In the genomic region with DNA sequence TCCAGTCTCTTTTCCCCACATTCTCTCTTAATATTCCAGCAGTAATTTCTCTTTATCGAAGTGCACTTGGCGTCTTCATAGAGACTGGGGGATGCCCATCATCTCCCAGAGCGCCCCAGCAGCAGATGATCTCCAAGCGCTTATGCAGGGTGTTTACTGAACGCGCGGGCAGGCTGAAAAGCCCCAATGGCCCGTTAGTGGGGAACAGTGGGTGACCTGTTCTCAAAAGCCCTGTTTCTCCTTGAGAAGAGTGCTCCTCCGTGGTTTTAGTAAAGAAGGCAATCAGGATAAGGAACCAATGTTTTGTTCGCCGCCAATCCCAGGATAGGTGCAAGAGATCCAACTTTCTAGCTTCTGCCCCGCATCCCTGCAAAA, we compare ENCODE assay signal across 8 mouse cellular contexts. TPM values are rescaled to one million over a fixed set of nuclear protein-coding genes. Genes with fewer than 3 reads are reported as not detected.
DNase-seq lines count a peak whose midpoint lies in the region; ATAC-seq and TF ChIP-seq lines count a peak whose summit lies in the region.

No protein-coding gene starts in this region.

- H3K4me2 ChIP-seq in kidney, postnatal 0 days (ENCODE audit: low read length), result peak overlapping the region; percentile 98
- peak overlapping the region; percentile 88 for H3K4me2 ChIP-seq in embryonic facial prominence, embryonic 13.5 days
- peak overlapping the region; percentile 89 for H3K4me2 ChIP-seq in hindbrain, embryonic 15.5 days
- H3K4me2 ChIP-seq in neural tube, embryonic 12.5 days (replicated peaks), result peak overlapping the region; percentile 89

- no peaks in the 10 kb centered on the region for H3K36me3 ChIP-seq in kidney, postnatal 0 days (ENCODE audit: insufficient read depth, low read length)
- H3K36me3 ChIP-seq in embryonic facial prominence, embryonic 13.5 days, result no peaks in the 10 kb centered on the region
- no peaks in the 10 kb centered on the region for H3K36me3 ChIP-seq in hindbrain, embryonic 15.5 days
- no peaks in the 10 kb centered on the region for H3K36me3 ChIP-seq in neural tube, embryonic 12.5 days

- H3K4me3 ChIP-seq in kidney, postnatal 0 days (replicated peaks; ENCODE audit: low read depth, low read length), result peak overlapping the region; percentile 55
- peak overlapping the region; percentile 70 for H3K4me3 ChIP-seq in embryonic facial prominence, embryonic 13.5 days
- H3K4me3 ChIP-seq in hindbrain, embryonic 15.5 days, result peak overlapping the region; percentile 78
- peak overlapping the region; percentile 66 for H3K4me3 ChIP-seq in neural tube, embryonic 12.5 days

- no peak overlapping the region for H3K27ac ChIP-seq in kidney, postnatal 0 days
- H3K27ac ChIP-seq in embryonic facial prominence, embryonic 13.5 days, result no peak overlapping the region
- H3K27ac ChIP-seq in hindbrain, embryonic 15.5 days (replicated peaks), result peak overlapping the region; percentile 90
- H3K27ac ChIP-seq in neural tube, embryonic 12.5 days, result no peak overlapping the region

- H3K9ac ChIP-seq in kidney, postnatal 0 days (ENCODE audit: low read depth, low read length), result no peak overlapping the region
- peak overlapping the region; percentile 75 for H3K9ac ChIP-seq in embryonic facial prominence, embryonic 13.5 days
- H3K9ac ChIP-seq in hindbrain, embryonic 15.5 days, result peak overlapping the region; percentile 86
- H3K9ac ChIP-seq in neural tube, embryonic 12.5 days, result peak overlapping the region; percentile 78; the same call in 1 of the 2 replicates

- 17% methylated on average over 12 of the region's 12 CpGs for WGBS in kidney, postnatal 0 days
- 14% methylated on average over 12 of the region's 12 CpGs for WGBS in embryonic facial prominence, embryonic 13.5 days
- WGBS in hindbrain, embryonic 15.5 days, result 8% methylated on average over 12 of the region's 12 CpGs
- 16% methylated on average over 12 of the region's 12 CpGs for WGBS in neural tube, embryonic 12.5 days

- H3K9me3 ChIP-seq in kidney, postnatal 0 days (replicated peaks; ENCODE audit: low read length), result no peaks in the 10 kb centered on the region
- no peaks in the 10 kb centered on the region for H3K9me3 ChIP-seq in embryonic facial prominence, embryonic 13.5 days
- H3K9me3 ChIP-seq in hindbrain, embryonic 15.5 days, result no peaks in the 10 kb centered on the region
- H3K9me3 ChIP-seq in neural tube, embryonic 12.5 days, result no peaks in the 10 kb centered on the region

- H3K4me1 ChIP-seq in kidney, postnatal 0 days (replicated peaks; ENCODE audit: insufficient read depth, low read length), result 0 out of 2 replicates have a peak, but pooled peaks cover 4% of the 10 kb centered on the region
- peaks cover 14% of the 10 kb centered on the region for H3K4me1 ChIP-seq in embryonic facial prominence, embryonic 13.5 days
- peaks cover 28% of the 10 kb centered on the region for H3K4me1 ChIP-seq in hindbrain, embryonic 15.5 days (replicated peaks)
- H3K4me1 ChIP-seq in neural tube, embryonic 12.5 days, result peaks cover 8% of the 10 kb centered on the region; the same call in 1 of the 2 replicates

- peaks cover 13% of the 10 kb centered on the region for H3K27me3 ChIP-seq in kidney, postnatal 0 days (ENCODE audit: insufficient read depth, low read length)
- peaks cover 76% of the 10 kb centered on the region for H3K27me3 ChIP-seq in embryonic facial prominence, embryonic 13.5 days
- peaks cover 4% of the 10 kb centered on the region; the same call in 1 of the 2 replicates for H3K27me3 ChIP-seq in hindbrain, embryonic 15.5 days
- H3K27me3 ChIP-seq in neural tube, embryonic 12.5 days (replicated peaks), result peaks cover 11% of the 10 kb centered on the region

- peak; percentile 2 for DNase-seq in kidney, postnatal 0 days (ENCODE audit: low spot score)
- no peak for DNase-seq in kidney, postnatal 10 days
- DNase-seq in adrenal gland, postnatal 10 days, result no peak
- DNase-seq in ovary, postnatal 36 days (ENCODE audit: low spot score), result no peak

- ATAC-seq in kidney, postnatal 0 days (replicated peaks; ENCODE audit: low FRiP score, low read depth), result no peak
- ATAC-seq in embryonic facial prominence, embryonic 13.5 days (ENCODE audit: insufficient number of reproducible peaks, insufficient read depth, low FRiP score, low TSS enrichment, low read depth), result no peak
- ATAC-seq in hindbrain, embryonic 15.5 days (ENCODE audit: low FRiP score, low read depth), result no peak
- ATAC-seq in neural tube, embryonic 12.5 days (ENCODE audit: low FRiP score, low read depth), result no peak
- ATAC-seq in erythroblast, adult 5-6 weeks (replicated peaks; ENCODE audit: low FRiP score, poor library complexity, severe bottlenecking), result no peak

- TF ChIP-seq CTCF in kidney, postnatal 0 days (IDR thresholded peaks at IDR 0.05; ENCODE audit: low read depth), result no peak

RNA-seq across cellular contexts. Expression of gene Sgcd, which starts 0.9 kb away (rescaled TPM):
- polyA plus RNA-seq in kidney, postnatal 0 days (2015; fragmentation: Nextera tagmentation; extraction: Ambion mirVana), result 1.3 and 1.4 TPM in 2 replicates
- polyA plus RNA-seq in embryonic facial prominence, embryonic 13.5 days (2015; fragmentation: Nextera tagmentation; extraction: Ambion mirVana), result 10.9 and 11.4 TPM in 2 replicates
- polyA plus RNA-seq in hindbrain, embryonic 15.5 days (2015; fragmentation: Nextera tagmentation; extraction: Ambion mirVana), result 4.5 and 6.4 TPM in 2 replicates
- 2.6 and 4.4 TPM in 2 replicates for polyA plus RNA-seq in neural tube, embryonic 12.5 days (2016; fragmentation: Nextera tagmentation; extraction: Ambion mirVana)
- 10 to 100 TPM; 14.8 to 17.3 TPM for total RNA-seq in adrenal gland, postnatal 10 days (2021)
- 0.38 TPM in 1 of 2 replicates, not detected in the other for total RNA-seq in erythroblast, adult 5-6 weeks (2015; ENCODE audit: low replicate concordance)
- not detected in 2 replicates for total RNA-seq in erythroblast, adult 5-6 weeks (2017; ENCODE audit: low replicate concordance)
